Mouse (Mus musculus) gastrocnemius, adult 2 months (tissue): ENCODE measurements at regions not wholly inside any gene's neighbourhood (a gene's known extent, or its start where the extent isn't known, plus 50 kb on each side); places are given as distances from the start of the nearest gene placed in this dataset.

Source experiments
- DNase-seq: peaks from one replicate; pipeline ENCODE4 v3.0.0; 2022
- H3K27ac ChIP-seq: fragments of 200-600 bp; 2 replicates; pipeline ENCODE4 v1.8.1; 2022; ENCODE audit warnings: mild to moderate bottlenecking
- H3K4me3 ChIP-seq: fragments of 200-600 bp; 2 replicates; pipeline ENCODE4 v1.8.1; 2022; ENCODE audit warnings: mild to moderate bottlenecking, moderate library complexity
- CTCF ChIP-seq: fragments of 200-600 bp; IDR thresholded peaks from 2 replicates; pipeline ENCODE4 v1.8.1; 2022; ENCODE audit warnings: antibody characterized with exemption, mild to moderate bottlenecking, moderate library complexity
- intact Hi-C: fragments of 180-260 bp; cut with DNase I; formaldehyde crosslinking; loops from one replicate; pipeline ENCODE4 v1.15.1; 2025

GRCm38 (mm10) chr3:120983556-120984270 is 187.8 kb downstream of the Rwdd3 start:
- Histone ChIP-seq H3K27ac (no peak overlapping the region), H3K4me3 (no peak overlapping the region)
- intact Hi-C loops: no loop called here
- TF ChIP-seq CTCF: no peak
- no peak for DNase-seq

- Histone ChIP-seq H3K4me3 (no peak overlapping the region), H3K27ac (no peak overlapping the region)
- no peak for TF ChIP-seq CTCF
- no peak for DNase-seq
- intact Hi-C loops: no loop called here
These were observed 188.5 kb downstream of the Rwdd3 start for GRCm38 (mm10) chr3:120982795-120983555.

- Histone ChIP-seq H3K27ac (no peak overlapping the region), H3K4me3 (no peak overlapping the region)
- DNase-seq: no peak
- intact Hi-C loops: no loop called here
- no peak for TF ChIP-seq CTCF
These were observed 189.3 kb downstream of the Rwdd3 start for GRCm38 (mm10) chr3:120982218-120982617.

GRCm38 (mm10) chr3:120970746-120971466 is 200.6 kb downstream of the Rwdd3 start:
- intact Hi-C loops: no loop called here
- Histone ChIP-seq H3K4me3 (no peak overlapping the region), H3K27ac (no peak overlapping the region)
- DNase-seq: no peak
- TF ChIP-seq CTCF: no peak

- no peak for TF ChIP-seq CTCF
- no peak for DNase-seq
- Histone ChIP-seq H3K27ac (no peak overlapping the region), H3K4me3 (no peak overlapping the region)
- intact Hi-C loops: no loop called here
These were observed 224.6 kb downstream of the Rwdd3 start for GRCm38 (mm10) chr3:120946906-120947305.

- intact Hi-C loops: no loop called here
- H3K27ac ChIP-seq: no peak overlapping the region
- DNase-seq: no peak
- H3K4me3 ChIP-seq: no peak overlapping the region
- no peak for TF ChIP-seq CTCF
These were observed 237.1 kb downstream of the Rwdd3 start for GRCm38 (mm10) chr3:120934401-120934800.

GRCm38 (mm10) chr3:120920351-120920750 is 251.1 kb downstream of the Rwdd3 start:
- no peak for TF ChIP-seq CTCF
- Histone ChIP-seq H3K4me3 (no peak overlapping the region), H3K27ac (no peak overlapping the region)
- intact Hi-C loops: no loop called here
- no peak for DNase-seq

GRCm38 (mm10) chr3:120898931-120899330 is 272.6 kb downstream of the Rwdd3 start:
- H3K4me3 ChIP-seq: no peak overlapping the region
- intact Hi-C loops: no loop called here
- no peak for DNase-seq
- H3K27ac ChIP-seq: no peak overlapping the region
- TF ChIP-seq CTCF: no peak

GRCm38 (mm10) chr3:120898258-120898657 is 273.2 kb downstream of the Rwdd3 start:
- Histone ChIP-seq H3K27ac (no peak overlapping the region; the same call in 1 of the 2 replicates), H3K4me3 (peak overlapping the region; percentile 2)
- intact Hi-C loops: no loop called here
- DNase-seq: peak; percentile 32
- TF ChIP-seq CTCF: no peak

- intact Hi-C loops: no loop called here
- no peak overlapping the region for H3K27ac ChIP-seq
- no peak for TF ChIP-seq CTCF
These were observed 273.7 kb downstream of the Rwdd3 start for GRCm38 (mm10) chr3:120897758-120898157.

GRCm38 (mm10) chr3:120897221-120897620 is 274.3 kb downstream of the Rwdd3 start:
- Histone ChIP-seq H3K27ac (no peak overlapping the region), H3K4me3 (no peak overlapping the region)
- intact Hi-C loops: no loop called here
- no peak for DNase-seq
- TF ChIP-seq CTCF: no peak

More at GRCm38 (mm10) chr3:120897758-120898157, 273.7 kb downstream of the Rwdd3 start:
- peak overlapping the region; percentile 2 for H3K4me3 ChIP-seq
- DNase-seq: no peak

- TF ChIP-seq CTCF: no peak
- no peak for DNase-seq
- no peak overlapping the region for H3K27ac ChIP-seq
- intact Hi-C loops: no loop called here
- peak overlapping the region; percentile 38 for H3K4me3 ChIP-seq
These were observed 285.2 kb downstream of the Rwdd3 start for GRCm38 (mm10) chr3:120886063-120886841.

GRCm38 (mm10) chr3:120885401-120885800 is 286.1 kb downstream of the Rwdd3 start:
- Histone ChIP-seq H3K4me3 (no peak overlapping the region), H3K27ac (no peak overlapping the region)
- DNase-seq: no peak
- intact Hi-C loops: no loop called here
- no peak for TF ChIP-seq CTCF
